ENCODE assay signal across 8 mouse cellular contexts in the genomic region with DNA sequence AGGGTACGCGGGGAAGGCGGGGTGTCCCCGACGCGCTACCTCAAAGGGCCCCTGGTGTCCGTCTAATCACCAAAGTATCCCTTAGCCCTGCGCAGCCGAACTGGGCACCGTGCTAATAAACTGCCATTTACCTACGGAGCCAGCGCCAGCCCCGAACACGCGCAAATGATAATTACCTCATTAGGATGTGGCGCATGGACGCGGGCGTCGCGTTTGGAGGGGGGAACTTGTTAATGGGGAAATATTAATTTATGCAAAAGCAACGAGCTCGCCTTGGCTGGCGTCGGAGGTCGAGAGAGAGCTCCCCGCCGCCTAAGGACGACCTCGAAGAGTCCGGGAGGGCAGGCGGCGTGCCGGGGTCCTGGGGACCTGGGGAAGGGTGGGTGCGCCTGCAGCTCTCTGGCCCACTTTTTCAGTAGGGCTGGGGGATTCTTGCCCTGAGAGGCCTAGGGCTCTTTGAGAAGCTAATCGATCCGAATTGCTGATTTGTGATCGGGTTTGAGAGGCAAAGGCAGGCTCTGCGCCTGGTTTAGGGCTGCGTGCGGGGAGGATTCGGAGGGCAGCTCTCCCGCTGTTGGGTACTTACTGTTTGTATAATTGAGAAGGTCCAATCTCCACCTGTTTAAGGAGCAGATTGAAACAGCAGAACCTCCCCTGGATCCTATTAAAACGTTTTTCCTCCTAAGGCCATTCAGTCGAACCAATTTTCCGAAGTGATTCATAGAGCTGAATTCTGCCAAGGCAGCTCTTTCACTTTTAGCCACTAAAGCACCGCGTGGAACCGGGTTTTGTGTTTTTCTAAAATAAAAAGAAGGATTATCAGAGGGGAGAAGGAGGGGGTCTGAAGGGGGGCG. TPM values are rescaled to one million over a fixed set of nuclear protein-coding genes. Genes with fewer than 3 reads are reported as not detected.
DNase-seq lines count a peak whose midpoint lies in the region; ATAC-seq and TF ChIP-seq lines count a peak whose summit lies in the region.

No protein-coding gene starts in this region.

- H3K27me3 ChIP-seq in kidney, embryonic 15.5 days: peaks cover 100% of the 10 kb centered on the region
- peaks cover 100% of the 10 kb centered on the region for H3K27me3 ChIP-seq in heart, postnatal 0 days (ENCODE audit: control insufficient read depth, insufficient read depth, low read length)
- peaks cover 98% of the 10 kb centered on the region for H3K27me3 ChIP-seq in midbrain, embryonic 14.5 days (ENCODE audit: control insufficient read depth, insufficient read depth, low read length)

- H3K9me3 ChIP-seq in kidney, embryonic 15.5 days (replicated peaks): no peaks in the 10 kb centered on the region
- H3K9me3 ChIP-seq in heart, postnatal 0 days (replicated peaks; ENCODE audit: control insufficient read depth, low read length): no peaks in the 10 kb centered on the region
- no peaks in the 10 kb centered on the region for H3K9me3 ChIP-seq in midbrain, embryonic 14.5 days (ENCODE audit: control insufficient read depth, low read length)

- DNase-seq in kidney, adult 11 months: no peak
- peak; percentile 45 for DNase-seq in embryo, embryonic 10 days (ENCODE audit: low spot score)
- DNase-seq in heart, postnatal 0 days (ENCODE audit: low spot score): no peak
- DNase-seq in midbrain, embryonic 14.5 days: peak; percentile 41
- no peak for DNase-seq in thymus, postnatal 14 days
- DNase-seq in thymus, postnatal 36 days: no peak
- DNase-seq in lung, postnatal 4 days: no peak

- no peak overlapping the region for H3K9ac ChIP-seq in kidney, embryonic 15.5 days
- H3K9ac ChIP-seq in heart, postnatal 0 days (replicated peaks; ENCODE audit: low read depth, low read length): no peak overlapping the region
- H3K9ac ChIP-seq in midbrain, embryonic 14.5 days (replicated peaks; ENCODE audit: low read length): no peak overlapping the region

- TF ChIP-seq EP300 in heart, postnatal 0 days (IDR thresholded peaks at IDR 0.05; ENCODE audit: low read depth): no peak

- no peak overlapping the region for H3K27ac ChIP-seq in kidney, embryonic 15.5 days
- H3K27ac ChIP-seq in heart, postnatal 0 days (ENCODE audit: low read depth): no peak overlapping the region
- H3K27ac ChIP-seq in midbrain, embryonic 14.5 days (replicated peaks; ENCODE audit: low read depth, low read length): no peak overlapping the region

- ATAC-seq in kidney, embryonic 15.5 days (replicated peaks; ENCODE audit: low FRiP score): no peak
- no peak for ATAC-seq in heart, postnatal 0 days (ENCODE audit: insufficient read depth, low read depth)
- ATAC-seq in midbrain, embryonic 14.5 days (ENCODE audit: low FRiP score, low TSS enrichment): no peak

- WGBS in kidney, embryonic 15.5 days: under 1% methylated on average over 50 of the region's 50 CpGs
- under 1% methylated on average over 50 of the region's 50 CpGs for WGBS in heart, postnatal 0 days
- under 1% methylated on average over 50 of the region's 50 CpGs for WGBS in midbrain, embryonic 14.5 days

- TF ChIP-seq CTCF in heart, postnatal 0 days (IDR thresholded peaks at IDR 0.05; ENCODE audit: low read depth): no peak

- peaks cover 31% of the 10 kb centered on the region for H3K4me1 ChIP-seq in kidney, embryonic 15.5 days
- 0 out of 2 replicates have a peak, but pooled peaks cover under 1% of the 10 kb centered on the region for H3K4me1 ChIP-seq in heart, postnatal 0 days (ENCODE audit: control insufficient read depth, insufficient read depth)
- 0 out of 2 replicates have a peak, but pooled peaks cover 4% of the 10 kb centered on the region for H3K4me1 ChIP-seq in midbrain, embryonic 14.5 days (ENCODE audit: control insufficient read depth, insufficient read depth, low read length)

- peak overlapping the region; percentile 42 for H3K4me2 ChIP-seq in kidney, embryonic 15.5 days
- H3K4me2 ChIP-seq in heart, postnatal 0 days (ENCODE audit: low read depth, low read length): peak overlapping the region; percentile 60
- peak overlapping the region; percentile 22; the same call in 1 of the 2 replicates for H3K4me2 ChIP-seq in midbrain, embryonic 14.5 days (ENCODE audit: low read length)

- H3K4me3 ChIP-seq in kidney, embryonic 15.5 days (replicated peaks): peak overlapping the region; percentile 26
- H3K4me3 ChIP-seq in heart, postnatal 0 days (ENCODE audit: low read depth, low read length): peak overlapping the region; percentile 43
- 0 out of 2 replicates have a peak overlapping the region, but pooled peaks have one; percentile 10 for H3K4me3 ChIP-seq in midbrain, embryonic 14.5 days (replicated peaks; ENCODE audit: low read depth, low read length)

- no peaks in the 10 kb centered on the region for H3K36me3 ChIP-seq in kidney, embryonic 15.5 days
- no peaks in the 10 kb centered on the region for H3K36me3 ChIP-seq in heart, postnatal 0 days (replicated peaks; ENCODE audit: control insufficient read depth, insufficient read depth, low read length)
- H3K36me3 ChIP-seq in midbrain, embryonic 14.5 days (ENCODE audit: control insufficient read depth, insufficient read depth, low read length): no peaks in the 10 kb centered on the region

RNA-seq across cellular contexts. Expression of gene Fezf2, which starts 1.8 kb away (rescaled TPM):
- polyA plus RNA-seq in kidney, embryonic 15.5 days (2015; fragmentation: Nextera tagmentation; extraction: Ambion mirVana): not detected in 2 replicates
- not detected in 2 replicates for total RNA-seq in heart, postnatal 0 days (2014; rRNA removed; ENCODE audit: low replicate concordance)
- not detected in 2 replicates for polyA plus RNA-seq in heart, postnatal 0 days (2015; fragmentation: Nextera tagmentation; extraction: Ambion mirVana)
- 0.09 TPM in 1 of 2 replicates, not detected in the other for polyA plus RNA-seq in midbrain, embryonic 14.5 days (2014; fragmentation: Nextera tagmentation; extraction: Ambion mirVana)

Comparison
In these comparisons a context has a peak if more than half of its experiments do, and no peak if none do; other contexts are left out.
1. DNase-seq: peak in embryo, embryonic 10 days (single experiment) and midbrain, embryonic 14.5 days (single experiment); none in kidney, adult 11 months (single experiment), heart, postnatal 0 days (single experiment), thymus, postnatal 14 days (single experiment), thymus, postnatal 36 days (0 of 2) and lung, postnatal 4 days (0 of 2).
2. Peak in every context shown above with its lines, with median percentiles within 50 percentile points of each other: H3K4me2 ChIP-seq and H3K4me3 ChIP-seq.